Mouse (Mus musculus) T-cell, adult 2 months (primary cell): ENCODE data around the gene Gstm6.
A peak's percentile ranks its signal among the peaks of the same experiment; 100 is the strongest.

Source experiments
- DNase-seq: peaks from one replicate; pipeline ENCODE4 v3.0.0; 2022; ENCODE audit warnings: low spot score

The Gstm6 gene

GRCm38 (mm10) chr3:107940524-107940923 is 3.0 kb downstream of the Gstm6 start:
- DNase-seq, result no peak

GRCm38 (mm10) chr3:107939830-107940229 is 3.7 kb downstream of the Gstm6 start:
- DNase-seq, result no peak

- DNase-seq, result peak; percentile 21
Observed at GRCm38 (mm10) chr3:107939403-107939802, 4.1 kb downstream of the Gstm6 start.

GRCm38 (mm10) chr3:107935888-107936287 is 7.7 kb downstream of the Gstm6 start:
- DNase-seq, result no peak

- no peak for DNase-seq
Observed at GRCm38 (mm10) chr3:107935268-107935667, 8.3 kb downstream of the Gstm6 start.

- no peak for DNase-seq
Observed at GRCm38 (mm10) chr3:107932128-107932527, 11.4 kb downstream of the Gstm6 start.

GRCm38 (mm10) chr3:107931670-107932069 is 11.9 kb downstream of the Gstm6 start, which contains the start of gene Gstm7:
Gene Gstm7, minus strand, starts transcription at chr3:107931817.
- peak; percentile 84 for DNase-seq

GRCm38 (mm10) chr3:107931134-107931533 is 12.4 kb downstream of the Gstm6 start:
- DNase-seq, result no peak

- no peak for DNase-seq
Observed at GRCm38 (mm10) chr3:107929731-107930130, 13.8 kb downstream of the Gstm6 start.

- DNase-seq, result no peak
Observed at GRCm38 (mm10) chr3:107929243-107929642, 14.3 kb downstream of the Gstm6 start.

- no peak for DNase-seq
Observed at GRCm38 (mm10) chr3:107928691-107929090, 14.9 kb downstream of the Gstm6 start.

GRCm38 (mm10) chr3:107927841-107928240 is 15.7 kb downstream of the Gstm6 start:
- DNase-seq, result no peak

- DNase-seq, result no peak
Observed at GRCm38 (mm10) chr3:107925335-107925734, 18.2 kb downstream of the Gstm6 start.

GRCm38 (mm10) chr3:107920348-107920747 is 23.2 kb downstream of the Gstm6 start:
- DNase-seq, result no peak

GRCm38 (mm10) chr3:107917783-107918408 is 25.7 kb downstream of the Gstm6 start:
- DNase-seq, result peak; percentile 32

GRCm38 (mm10) chr3:107917097-107917496 is 26.5 kb downstream of the Gstm6 start:
- DNase-seq, result no peak

- no peak for DNase-seq
Observed at GRCm38 (mm10) chr3:107916674-107917073, 26.9 kb downstream of the Gstm6 start.

- no peak for DNase-seq
Observed at GRCm38 (mm10) chr3:107905942-107906341, 37.6 kb downstream of the Gstm6 start.

- DNase-seq, result no peak
Observed at GRCm38 (mm10) chr3:107900955-107901673, 42.4 kb downstream of the Gstm6 start.

GRCm38 (mm10) chr3:107898691-107899090 is 44.9 kb downstream of the Gstm6 start:
- DNase-seq, result no peak

- no peak for DNase-seq
Observed at GRCm38 (mm10) chr3:107895720-107896569, 47.6 kb downstream of the Gstm6 start, which contains the start of gene Gstm5. Gene Gstm5, plus strand, starts transcription at chr3:107895821.

- no peak for DNase-seq
Observed at GRCm38 (mm10) chr3:107895194-107895719, 48.3 kb downstream of the Gstm6 start.
